In genomic region chr16:18622019-18622418, GRCm38 (mm10) we compare ENCODE assay signal across 9 mouse cellular contexts. TPM values are rescaled to one million over a fixed set of nuclear protein-coding genes. Genes with fewer than 3 reads are reported as not detected.
DNase-seq lines count a peak whose midpoint lies in the region; ATAC-seq and TF ChIP-seq lines count a peak whose summit lies in the region.
"Had no signal": no experiment of that assay in that cellular context is flagged by ENCODE, and none has a peak within 500 bp of the region (broad histone marks: within the 10 kb centered on the region; RNA-seq: fewer than 3 reads in every experiment).

Gene Gp1bb, minus strand, starts transcription at chr16:18622403.

- peak within 1 kb of the TSS; percentile 55 for H3K9ac ChIP-seq in embryonic facial prominence, embryonic 14.5 days (ENCODE audit: low read depth, low read length)
- peak within 1 kb of the TSS; percentile 26; the same call in 1 of the 2 replicates for H3K9ac ChIP-seq in hindbrain, embryonic 15.5 days
- 0 out of 2 replicates have a peak within 1 kb of the TSS, but pooled peaks have one; percentile 38 for H3K9ac ChIP-seq in midbrain, embryonic 16.5 days (ENCODE audit: low read depth, low read length)

- 44% methylated on average over 17 of the region's 17 CpGs for WGBS in lung, adult 2 months
- WGBS in embryonic facial prominence, embryonic 14.5 days: 30% methylated on average over 16 of the region's 17 CpGs
- whole genome bisulfite sequencing in hindbrain, embryonic 15.5 days: 21% methylated on average over 17 of the region's 17 CpGs
- WGBS in midbrain, embryonic 16.5 days: 23% methylated on average over 17 of the region's 17 CpGs

- intact Hi-C loops in gastrocnemius, postnatal 14 days (cut with DNase I; ENCODE audit: low total_unique reads): no loop called here

- H3K4me3 ChIP-seq in lung, adult 2 months (replicated peaks; ENCODE audit: extremely low read depth, low read depth, low read length): no peak within 1 kb of the TSS
- peak within 1 kb of the TSS; percentile 50 for H3K4me3 ChIP-seq in embryonic facial prominence, embryonic 14.5 days (ENCODE audit: low read depth, low read length)
- peak within 1 kb of the TSS; percentile 33 for H3K4me3 ChIP-seq in hindbrain, embryonic 15.5 days
- H3K4me3 ChIP-seq in midbrain, embryonic 16.5 days (ENCODE audit: low read depth, low read length): peak within 1 kb of the TSS; percentile 35; the same call in 1 of the 2 replicates

- peaks cover 33% of the 10 kb centered on the region for H3K36me3 ChIP-seq in embryonic facial prominence, embryonic 14.5 days (ENCODE audit: control insufficient read depth, insufficient read depth, low read length)
- peaks cover 32% of the 10 kb centered on the region for H3K36me3 ChIP-seq in hindbrain, embryonic 15.5 days
- peaks cover 45% of the 10 kb centered on the region for H3K36me3 ChIP-seq in midbrain, embryonic 16.5 days (ENCODE audit: control insufficient read depth, insufficient read depth, low read length)

- peaks cover 8% of the 10 kb centered on the region for H3K4me1 ChIP-seq in lung, adult 2 months (ENCODE audit: control insufficient read depth, insufficient read depth, low read length)
- H3K4me1 ChIP-seq in embryonic facial prominence, embryonic 14.5 days (ENCODE audit: control insufficient read depth, insufficient read depth, low read length): peaks cover 22% of the 10 kb centered on the region
- H3K4me1 ChIP-seq in hindbrain, embryonic 15.5 days (replicated peaks): peaks cover 38% of the 10 kb centered on the region
- peaks cover 23% of the 10 kb centered on the region for H3K4me1 ChIP-seq in midbrain, embryonic 16.5 days (ENCODE audit: control insufficient read depth, insufficient read depth, low read length)

- no peak within 1 kb of the TSS for H3K27ac ChIP-seq in embryonic facial prominence, embryonic 14.5 days (replicated peaks; ENCODE audit: low read depth, low read length)
- no peak within 1 kb of the TSS for H3K27ac ChIP-seq in hindbrain, embryonic 15.5 days (replicated peaks)
- no peak within 1 kb of the TSS for H3K27ac ChIP-seq in midbrain, embryonic 16.5 days (ENCODE audit: low read length)

- no peak for DNase-seq in lung, adult 2 months
- no peak for DNase-seq in lung, postnatal 14 days
- DNase-seq in embryonic facial prominence, embryonic 14.5 days (ENCODE audit: low spot score): no peak
- no peak for DNase-seq in gastrocnemius, postnatal 14 days
- DNase-seq in frontal cortex, postnatal 14 days (ENCODE audit: low spot score in 2 of 2): no peak
- DNase-seq in right cerebral cortex, postnatal 14 days: no peak
- DNase-seq: adrenal gland, postnatal 10 days had no signal

- no peak for ATAC-seq in embryonic facial prominence, embryonic 14.5 days (ENCODE audit: low read depth)
- ATAC-seq in hindbrain, embryonic 15.5 days (ENCODE audit: low FRiP score, low read depth): no peak
- ATAC-seq in midbrain, embryonic 16.5 days: no peak

- peak within 1 kb of the TSS; percentile 93 for H3K4me2 ChIP-seq in embryonic facial prominence, embryonic 14.5 days (ENCODE audit: low read depth, low read length)
- peak within 1 kb of the TSS; percentile 72 for H3K4me2 ChIP-seq in hindbrain, embryonic 15.5 days
- H3K4me2 ChIP-seq in midbrain, embryonic 16.5 days (ENCODE audit: low read length): peak within 1 kb of the TSS; percentile 63

- TF ChIP-seq CTCF in lung, adult 2 months (IDR thresholded peaks at IDR 0.05; ENCODE audit: insufficient read depth, low read length): no peak

- no peak for TF ChIP-seq POLR2A in lung, adult 2 months (IDR thresholded peaks at IDR 0.05; ENCODE audit: borderline replicate concordance, extremely low read depth, low read depth, low read length)

- peaks cover 83% of the 10 kb centered on the region for H3K27me3 ChIP-seq in embryonic facial prominence, embryonic 14.5 days (replicated peaks; ENCODE audit: control insufficient read depth, insufficient read depth, low read length)
- H3K27me3 ChIP-seq in hindbrain, embryonic 15.5 days: peaks cover 80% of the 10 kb centered on the region
- H3K27me3 ChIP-seq in midbrain, embryonic 16.5 days (ENCODE audit: control insufficient read depth, insufficient read depth, low read depth, low read length): peaks cover 63% of the 10 kb centered on the region

- H3K9me3 ChIP-seq in embryonic facial prominence, embryonic 14.5 days (ENCODE audit: control insufficient read depth, low read length): no peaks in the 10 kb centered on the region
- no peaks in the 10 kb centered on the region for H3K9me3 ChIP-seq in hindbrain, embryonic 15.5 days
- no peaks in the 10 kb centered on the region for H3K9me3 ChIP-seq in midbrain, embryonic 16.5 days (replicated peaks; ENCODE audit: control insufficient read depth, low read length, poor library complexity, severe bottlenecking)

RNA-seq across cellular contexts. Expression of gene Gp1bb, which starts in this region (rescaled TPM):
- 9.7 and 15.5 TPM in 2 replicates for polyA plus RNA-seq in lung, adult 2 months (2012; rRNA removed)
- polyA plus RNA-seq in embryonic facial prominence, embryonic 14.5 days (2014; fragmentation: Nextera tagmentation; extraction: Ambion mirVana): 3.0 and 3.1 TPM in 2 replicates
- 11.8 and 14.8 TPM in 2 replicates for polyA plus RNA-seq in hindbrain, embryonic 15.5 days (2015; fragmentation: Nextera tagmentation; extraction: Ambion mirVana)
- polyA plus RNA-seq in midbrain, embryonic 16.5 days (2015; fragmentation: Nextera tagmentation; extraction: Ambion mirVana): 9.4 and 9.8 TPM in 2 replicates
- total RNA-seq in gastrocnemius, postnatal 14 days (2021): not detected
